Mouse (Mus musculus) E14TG2a.4 (cell line): ENCODE data around the gene Mndal.
"Not testable (repeated sequence)": the region's sequence is repeated elsewhere in the genome, so short reads cannot be mapped to it uniquely, and the experiment has no call there.

Experiments
- H3K27me3 ChIP-seq: 2 replicates; pipeline ENCODE4 v1.6.1; 2014; ENCODE audit warnings: low read length, control low read depth; ENCODE audit not compliant: insufficient read depth
- H3K36me3 ChIP-seq: 2 replicates; pipeline ENCODE4 v1.6.1; 2014; ENCODE audit warnings: low read length, control low read depth; ENCODE audit not compliant: insufficient read depth
- H3K4me1 ChIP-seq: replicated peaks from 2 replicates; pipeline ENCODE4 v1.6.1; 2014; ENCODE audit warnings: low read depth, low read length, control low read depth
- H3K4me3 ChIP-seq: replicated peaks from 2 replicates; pipeline ENCODE4 v1.5.1; 2014; ENCODE audit warnings: mild to moderate bottlenecking, low read length
- H3K9me3 ChIP-seq: 2 replicates; pipeline ENCODE4 v1.6.1; 2014; ENCODE audit warnings: low read length, control low read depth
- CTCF ChIP-seq: conservative IDR thresholded peaks from 2 replicates; pipeline ENCODE4 v1.5.1; 2014; ENCODE audit warnings: low read length
- NANOG ChIP-seq: IDR thresholded peaks from 2 replicates; pipeline ENCODE4 v1.6.1; 2014; ENCODE audit warnings: borderline replicate concordance, low read length, mixed read lengths
- POU5F1 ChIP-seq: IDR thresholded peaks from 2 replicates; pipeline ENCODE4 v1.6.1; 2014; ENCODE audit warnings: low read length, borderline replicate concordance

Gene Mndal

DNA sequence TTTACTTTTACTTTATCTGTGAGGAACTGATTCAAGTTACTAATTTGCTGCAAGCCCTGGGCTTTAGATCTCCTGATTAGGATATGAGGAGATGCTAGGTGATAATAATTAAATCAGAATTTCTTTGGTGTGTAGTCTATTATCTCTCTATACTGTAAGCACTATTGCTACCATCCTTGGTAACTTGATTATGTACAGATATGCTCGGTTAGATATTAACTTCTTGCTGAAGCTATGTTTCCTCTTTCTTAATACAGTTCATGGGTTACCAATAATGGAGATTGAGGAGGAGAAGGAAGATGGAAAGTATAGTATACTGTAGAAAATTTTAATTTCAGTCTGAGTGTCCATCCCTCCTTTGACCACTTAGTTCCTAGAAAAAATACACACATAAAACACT, 11.3 kb upstream of the Mndal start:
- Histone ChIP-seq H3K4me3 (no peak overlapping the region), H3K27me3 (no peaks in the 10 kb centered on the region), H3K9me3 (peaks cover 6% of the 10 kb centered on the region; the same call in 1 of the 2 replicates), H3K36me3 (no peaks in the 10 kb centered on the region), H3K4me1 (no peaks in the 10 kb centered on the region)
- TF ChIP-seq CTCF (no peak), NANOG (no peak), POU5F1 (no peak)

DNA sequence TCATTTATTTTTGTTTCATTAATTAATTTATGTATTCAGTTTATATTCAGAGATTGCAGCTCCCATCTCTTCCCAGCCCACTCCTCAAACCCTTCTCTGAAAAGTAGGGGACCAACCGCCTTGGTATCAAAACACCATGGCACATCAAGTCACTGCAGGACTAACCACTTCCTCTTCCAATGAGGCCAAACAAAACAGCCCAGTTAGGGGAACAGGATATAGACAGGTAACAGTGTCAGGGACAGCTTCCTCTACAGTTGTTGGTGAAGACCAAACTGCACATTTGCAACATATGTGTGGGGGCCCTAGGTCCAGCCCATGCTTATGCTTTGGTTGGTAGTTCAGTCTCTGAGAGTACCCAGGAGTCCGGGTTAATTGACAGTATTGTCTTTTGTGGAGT, 6.8 kb upstream of the Mndal start:
- not testable (repeated sequence) for H3K4me1 ChIP-seq, H3K9me3 ChIP-seq, H3K27me3 ChIP-seq, H3K4me3 ChIP-seq, H3K36me3 ChIP-seq

DNA sequence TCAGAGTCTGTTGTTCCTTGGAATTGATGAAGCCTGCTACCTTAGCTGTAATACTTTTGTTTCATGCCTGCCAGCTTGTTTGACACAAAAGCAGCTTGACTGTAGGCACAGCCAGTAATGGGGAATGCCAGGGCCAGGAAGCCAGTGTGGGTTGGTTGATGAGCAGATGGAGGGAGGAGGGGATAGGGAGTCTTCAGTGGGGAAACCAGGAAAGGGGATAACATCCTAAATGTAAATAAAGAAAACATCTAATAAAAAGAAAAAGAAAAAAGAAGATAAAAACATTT, 432 bp upstream of the Mndal start:
- not testable (repeated sequence) for H3K36me3 ChIP-seq, H3K4me1 ChIP-seq, H3K27me3 ChIP-seq, H3K4me3 ChIP-seq, H3K9me3 ChIP-seq

DNA sequence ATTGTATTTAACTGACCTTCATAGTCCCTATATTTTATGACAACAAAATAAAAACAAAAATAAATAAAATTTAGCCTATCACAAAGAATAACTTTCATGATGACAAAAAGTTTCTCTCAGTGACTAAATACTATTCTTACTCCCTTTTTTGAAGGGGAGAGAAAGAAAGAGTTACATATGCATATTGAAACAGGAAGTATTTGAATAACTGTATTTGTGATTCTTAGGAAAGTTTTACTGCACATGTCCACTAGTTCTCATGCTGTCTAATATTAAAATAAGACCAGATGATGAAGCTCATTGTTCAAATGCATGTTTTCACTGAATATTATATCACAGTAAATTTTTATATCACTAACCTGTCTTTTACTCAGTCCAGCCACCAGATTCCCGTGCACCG, 769 bp downstream of the Mndal start:
- H3K27me3 ChIP-seq, H3K4me3 ChIP-seq, H3K36me3 ChIP-seq, H3K4me1 ChIP-seq, H3K9me3 ChIP-seq: not testable (repeated sequence)

DNA sequence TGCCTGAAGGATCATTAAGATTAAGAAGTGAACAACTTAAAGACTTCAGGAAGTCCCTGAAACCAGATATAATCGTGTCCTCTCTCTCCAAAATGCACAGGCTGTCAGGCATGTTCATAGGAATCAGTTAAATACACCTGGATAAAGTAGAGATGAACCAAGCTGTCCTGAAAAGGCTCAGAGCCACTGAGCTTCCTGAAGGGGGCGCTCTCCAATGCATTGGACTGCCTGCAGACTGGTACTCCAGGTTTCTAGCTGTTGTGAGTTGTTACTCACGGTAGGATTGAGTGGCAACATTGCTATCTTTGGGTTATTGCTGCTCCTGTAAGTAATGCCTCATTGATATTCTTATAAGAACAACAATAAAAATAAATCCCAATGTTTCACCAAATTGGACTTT, 23.0 kb downstream of the Mndal start:
- H3K4me3 ChIP-seq, H3K4me1 ChIP-seq, H3K27me3 ChIP-seq: not testable (repeated sequence)

DNA sequence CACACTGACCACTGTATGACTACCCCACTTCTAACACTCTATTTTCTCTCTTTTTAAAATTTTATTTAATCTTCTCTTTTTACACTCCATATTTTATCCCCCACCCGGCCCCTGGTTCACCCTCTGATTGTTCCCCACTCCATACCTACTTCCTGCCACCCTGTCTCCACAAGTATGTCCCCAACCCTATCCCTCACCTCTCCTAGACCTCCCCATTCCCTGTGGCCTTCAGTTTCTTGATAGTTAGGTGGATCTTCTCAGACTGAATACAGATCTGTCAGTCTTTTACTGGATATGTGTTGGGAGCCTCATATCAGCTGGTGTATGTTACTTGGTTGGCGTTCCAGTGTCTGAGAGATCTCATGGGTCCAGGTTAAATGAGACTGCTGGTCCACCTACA, 27.7 kb downstream of the Mndal start:
- Histone ChIP-seq H3K36me3 (no peaks in the 10 kb centered on the region), H3K27me3 (no peaks in the 10 kb centered on the region), H3K4me3 (no peak overlapping the region), H3K9me3 (no peaks in the 10 kb centered on the region), H3K4me1 (no peaks in the 10 kb centered on the region)
- TF ChIP-seq NANOG = no peak
- TF ChIP-seq CTCF = no peak
- no peak for TF ChIP-seq POU5F1

More for the DNA sequence above, 23.0 kb downstream of the Mndal start:
- H3K9me3 ChIP-seq, H3K36me3 ChIP-seq: not testable (repeated sequence)

DNA sequence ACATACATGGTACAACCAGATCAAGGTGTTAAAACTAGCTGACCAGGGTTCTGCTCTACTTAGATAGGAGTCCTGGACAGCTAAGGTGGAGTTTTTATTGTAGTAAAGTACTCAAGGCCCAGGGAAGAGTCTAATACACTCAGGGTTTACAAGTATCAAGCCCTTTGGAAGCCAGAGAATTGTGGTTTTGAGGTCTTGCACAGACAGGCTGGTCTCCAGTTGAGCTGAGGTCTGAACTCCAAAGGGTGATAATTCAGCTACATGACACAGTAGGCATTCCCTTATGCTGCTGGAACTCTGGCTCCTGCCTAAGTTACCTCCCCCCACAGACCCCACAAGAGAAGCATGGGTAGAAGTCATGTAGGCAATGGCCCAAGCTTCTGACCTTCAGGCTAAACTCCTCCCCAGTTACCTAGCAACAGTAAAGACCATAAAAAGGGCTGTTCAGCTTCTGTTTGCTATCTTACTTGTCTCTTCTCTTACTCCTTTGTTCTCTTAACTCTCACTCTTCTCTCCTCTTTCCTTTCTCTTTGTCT, 29.0 kb downstream of the Mndal start:
- H3K4me1 ChIP-seq, H3K36me3 ChIP-seq, H3K9me3 ChIP-seq, H3K4me3 ChIP-seq, H3K27me3 ChIP-seq: not testable (repeated sequence)

DNA sequence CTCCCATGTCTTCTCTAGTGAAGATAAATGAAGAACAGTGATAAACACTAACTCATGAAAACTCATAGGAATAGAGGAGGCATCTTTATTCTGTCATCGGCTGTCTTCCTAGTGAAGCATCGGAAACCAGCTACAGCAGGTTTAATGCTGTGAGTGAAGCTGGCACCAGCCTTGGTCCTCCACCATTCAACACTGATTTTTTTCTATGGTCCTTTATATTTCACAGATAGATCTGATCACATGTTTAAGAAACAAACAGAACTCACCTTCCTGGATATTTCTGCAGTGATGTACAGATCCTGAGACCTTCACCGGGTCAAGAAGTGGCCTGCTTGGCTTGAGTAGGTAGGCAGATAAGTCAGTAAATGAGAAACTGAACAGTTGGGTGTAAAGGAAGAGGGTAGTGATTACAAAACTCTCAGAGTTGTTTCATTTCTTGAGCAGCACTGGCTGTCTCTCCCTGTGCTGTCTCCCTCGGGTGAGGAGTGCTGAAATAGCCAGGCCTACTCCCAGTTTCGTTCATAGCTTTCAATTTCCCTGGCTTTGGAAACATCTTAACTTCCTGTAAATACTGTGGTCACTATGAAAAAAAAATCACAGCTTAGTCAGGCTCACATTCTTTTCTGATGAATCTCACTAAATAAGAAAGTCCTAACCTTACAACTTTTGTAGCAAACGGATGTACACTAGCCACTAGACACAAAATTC, 29.6 kb downstream of the Mndal start, which contains the start of gene Ifi211:
Gene Ifi211 (minus strand): TSS at position 499 of the 708 bp plus-strand sequence.
- H3K4me1 ChIP-seq, H3K9me3 ChIP-seq, H3K27me3 ChIP-seq, H3K36me3 ChIP-seq, H3K4me3 ChIP-seq: not testable (repeated sequence)

DNA sequence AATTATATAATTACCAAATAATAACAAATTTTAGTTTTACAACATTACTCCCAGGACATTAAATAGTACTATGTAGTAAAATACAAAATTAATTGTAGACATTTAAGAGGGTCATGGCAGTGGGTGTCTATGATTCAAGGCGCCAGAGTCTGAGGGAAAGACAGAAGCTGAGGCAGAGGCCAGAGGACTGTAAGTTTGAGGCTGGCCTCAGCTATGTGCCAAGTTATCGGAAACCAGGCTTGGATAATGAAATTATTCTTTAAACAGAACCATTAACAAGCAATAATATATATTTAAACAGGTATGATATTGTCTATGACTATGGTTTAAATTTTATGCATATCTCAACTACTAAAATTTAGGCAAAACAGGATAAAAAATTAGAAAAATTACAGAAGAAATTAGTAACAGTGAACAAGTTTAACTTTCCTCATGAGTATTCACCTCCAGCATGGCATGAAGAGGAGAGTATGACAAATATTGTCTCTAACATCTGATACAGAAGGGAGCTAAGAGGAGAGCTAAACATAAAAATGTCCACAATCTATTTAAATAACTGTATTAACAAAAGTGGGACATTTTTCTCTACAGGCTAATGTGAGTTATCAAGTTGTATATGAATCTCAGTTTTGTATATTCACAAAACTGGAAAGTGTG, 30.4 kb downstream of the Mndal start:
- Histone ChIP-seq H3K4me1 (no peaks in the 10 kb centered on the region), H3K4me3 (no peak overlapping the region), H3K36me3 (no peaks in the 10 kb centered on the region)

DNA sequence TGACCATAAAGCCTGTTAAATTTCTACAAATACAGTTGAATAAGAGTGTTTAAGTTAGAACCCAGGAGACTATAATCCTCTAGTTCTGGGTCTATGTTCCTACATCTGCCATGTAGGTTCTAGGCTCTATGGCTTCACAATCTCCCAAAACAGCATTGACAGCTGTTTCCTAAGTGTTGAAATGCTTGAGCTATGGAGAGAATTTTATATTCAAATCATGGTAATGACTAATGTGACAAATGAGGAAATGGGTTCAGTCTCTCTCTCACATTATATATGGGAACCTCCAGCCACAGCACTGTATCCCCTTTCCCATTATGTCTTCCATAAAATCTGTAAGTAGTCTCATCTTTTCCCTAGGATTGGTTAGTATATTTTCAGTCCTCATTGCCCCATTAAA, 33.9 kb downstream of the Mndal start:
- H3K4me1 ChIP-seq, H3K36me3 ChIP-seq, H3K27me3 ChIP-seq, H3K9me3 ChIP-seq, H3K4me3 ChIP-seq: not testable (repeated sequence)

More for the DNA sequence above, 30.4 kb downstream of the Mndal start:
- TF ChIP-seq NANOG (no peak), POU5F1 (no peak), CTCF (no peak)
- Histone ChIP-seq H3K9me3 (no peaks in the 10 kb centered on the region), H3K27me3 (no peaks in the 10 kb centered on the region)

DNA sequence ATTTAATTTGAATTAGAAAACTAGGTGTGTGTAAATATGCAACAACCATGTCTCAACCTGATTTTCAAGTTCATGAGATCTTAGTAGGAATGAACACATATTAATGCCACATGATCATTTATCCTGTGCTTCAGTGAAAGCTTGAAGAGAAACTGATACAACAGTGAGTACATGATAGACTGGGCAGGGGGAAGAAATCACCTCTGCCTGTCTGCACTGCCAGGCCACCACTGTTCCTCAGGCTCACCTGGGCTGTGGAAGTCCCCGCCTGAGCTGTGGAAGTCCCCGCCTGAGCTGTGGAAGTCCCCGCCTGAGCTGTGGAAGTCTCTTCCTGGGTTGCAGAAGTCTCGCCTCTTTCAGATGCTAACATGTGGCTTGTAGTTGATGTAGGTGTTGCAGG, 36.4 kb downstream of the Mndal start:
- H3K36me3 ChIP-seq, H3K9me3 ChIP-seq, H3K27me3 ChIP-seq, H3K4me1 ChIP-seq, H3K4me3 ChIP-seq: not testable (repeated sequence)

DNA sequence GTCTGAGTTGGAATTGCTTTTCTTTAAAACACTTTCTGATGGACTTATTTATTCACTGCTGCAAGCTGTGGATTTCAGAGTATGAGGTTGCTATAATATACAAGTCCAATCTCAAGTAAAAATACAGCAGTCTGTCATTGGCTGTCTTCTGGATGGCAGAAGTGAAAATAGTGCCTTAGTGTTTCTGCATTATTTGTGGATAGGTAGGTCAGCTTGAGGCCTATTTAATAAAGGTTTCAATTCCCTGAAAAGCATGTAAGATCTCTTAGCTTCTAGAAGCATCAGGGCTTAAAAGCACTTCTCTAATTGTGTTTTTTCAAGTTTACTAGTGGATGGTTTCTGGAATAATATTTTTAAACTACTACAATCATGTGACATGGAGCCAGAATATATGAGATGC, 52.5 kb downstream of the Mndal start:
- not testable (repeated sequence) for H3K27me3 ChIP-seq

DNA sequence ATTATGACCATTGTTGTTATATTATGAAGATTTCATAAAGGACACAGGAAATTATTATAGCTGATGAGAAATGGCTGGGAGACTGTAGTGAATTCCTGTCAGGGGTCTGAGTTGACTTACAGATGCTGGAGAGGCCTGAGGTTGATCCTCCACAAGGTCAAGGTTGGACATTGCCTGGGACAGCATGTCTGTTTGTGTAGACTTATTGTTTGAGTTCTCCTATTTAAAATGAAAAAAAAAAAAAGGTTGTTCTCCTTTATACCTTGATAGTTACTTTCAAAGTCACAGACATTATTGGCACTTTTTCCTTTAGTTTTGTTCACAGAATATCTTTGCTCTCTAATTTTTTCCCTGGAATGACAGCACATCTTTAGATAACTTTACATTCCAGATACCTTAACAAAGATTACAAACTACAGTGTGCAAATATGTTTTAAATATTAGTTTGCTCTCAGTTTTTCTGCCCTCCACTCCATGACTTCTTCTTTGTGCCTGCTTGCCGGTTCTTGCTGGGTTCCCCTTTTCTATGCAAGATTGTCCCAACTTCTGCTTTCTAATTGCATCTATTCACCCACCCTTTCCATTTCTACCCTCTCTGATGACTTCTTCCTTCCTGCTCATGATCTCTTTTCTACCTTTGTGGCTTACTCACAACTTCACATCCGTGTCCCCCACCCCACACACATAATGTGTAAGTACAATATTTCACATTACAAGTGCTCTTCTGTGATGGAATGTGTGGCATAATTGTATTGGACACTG, 55.1 kb downstream of the Mndal start:
- H3K27me3 ChIP-seq, H3K4me3 ChIP-seq, H3K9me3 ChIP-seq, H3K36me3 ChIP-seq, H3K4me1 ChIP-seq: not testable (repeated sequence)

More for the DNA sequence above, 52.5 kb downstream of the Mndal start:
- not testable (repeated sequence) for H3K36me3 ChIP-seq, H3K4me1 ChIP-seq, H3K4me3 ChIP-seq, H3K9me3 ChIP-seq
